Mouse (Mus musculus) intestine, embryonic 15.5 days (tissue): Measurements from ENCODE around the gene Nt5c2. TPM values are rescaled to one million over a fixed set of nuclear protein-coding genes. Genes with fewer than 3 reads are reported as not detected.

Experiments
- ATAC-seq: fragments of 200-750 bp; cut with Nextera tagmentation; 2 replicates; pipeline ENCODE4 v1.8.0; 2017; ENCODE audit warnings: moderate TSS enrichment, moderate library complexity
- H3K27ac ChIP-seq: fragments of 300-500 bp; sonication (generic); 2 replicates; pipeline ENCODE4 v1.5.1; 2015; ENCODE audit warnings: mild to moderate bottlenecking, inconsistent platforms
- H3K27me3 ChIP-seq: fragments of 300-500 bp; sonication (generic); replicated peaks from 2 replicates; pipeline ENCODE4 v1.6.1; 2015; ENCODE audit warnings: inconsistent platforms
- H3K36me3 ChIP-seq: fragments of 300-500 bp; sonication (generic); 2 replicates; pipeline ENCODE4 v1.6.1; 2015; ENCODE audit warnings: inconsistent platforms
- H3K4me1 ChIP-seq: fragments of 300-500 bp; sonication (generic); replicated peaks from 2 replicates; pipeline ENCODE4 v1.6.1; 2015; ENCODE audit warnings: inconsistent platforms
- H3K4me2 ChIP-seq: fragments of 300-500 bp; sonication (generic); replicated peaks from 2 replicates; pipeline ENCODE4 v1.6.1; 2015; ENCODE audit warnings: mild to moderate bottlenecking, inconsistent platforms
- H3K4me3 ChIP-seq: fragments of 300-500 bp; sonication (generic); replicated peaks from 2 replicates; pipeline ENCODE4 v1.5.1; 2015; ENCODE audit warnings: inconsistent platforms
- H3K9ac ChIP-seq: fragments of 300-500 bp; sonication (generic); 2 replicates; pipeline ENCODE4 v1.6.1; 2015; ENCODE audit warnings: inconsistent platforms
- H3K9me3 ChIP-seq: fragments of 300-500 bp; sonication (generic); 2 replicates; pipeline ENCODE4 v1.6.1; 2016; ENCODE audit warnings: inconsistent platforms
- WGBS: fragments of 180-500 bp; shearing (Covaris S2); methylation state at CpG from one replicate; pipeline ENCODE4 v1.1.7; 2015; 5-methylcytosine and 5-hydroxymethylcytosine counted together
- polyA plus RNA-seq: library from polyadenylated mRNA; unstranded; fragments of >200 nt; fragmentation: Nextera tagmentation; extraction: Ambion mirVana; gene quantifications from 2 replicates; pipeline ENCODE4 v1.2.1, GENCODE M21; 2015

The Nt5c2 gene
- 48.4 and 49.1 TPM in 2 replicates for polyA plus RNA-seq

DNA sequence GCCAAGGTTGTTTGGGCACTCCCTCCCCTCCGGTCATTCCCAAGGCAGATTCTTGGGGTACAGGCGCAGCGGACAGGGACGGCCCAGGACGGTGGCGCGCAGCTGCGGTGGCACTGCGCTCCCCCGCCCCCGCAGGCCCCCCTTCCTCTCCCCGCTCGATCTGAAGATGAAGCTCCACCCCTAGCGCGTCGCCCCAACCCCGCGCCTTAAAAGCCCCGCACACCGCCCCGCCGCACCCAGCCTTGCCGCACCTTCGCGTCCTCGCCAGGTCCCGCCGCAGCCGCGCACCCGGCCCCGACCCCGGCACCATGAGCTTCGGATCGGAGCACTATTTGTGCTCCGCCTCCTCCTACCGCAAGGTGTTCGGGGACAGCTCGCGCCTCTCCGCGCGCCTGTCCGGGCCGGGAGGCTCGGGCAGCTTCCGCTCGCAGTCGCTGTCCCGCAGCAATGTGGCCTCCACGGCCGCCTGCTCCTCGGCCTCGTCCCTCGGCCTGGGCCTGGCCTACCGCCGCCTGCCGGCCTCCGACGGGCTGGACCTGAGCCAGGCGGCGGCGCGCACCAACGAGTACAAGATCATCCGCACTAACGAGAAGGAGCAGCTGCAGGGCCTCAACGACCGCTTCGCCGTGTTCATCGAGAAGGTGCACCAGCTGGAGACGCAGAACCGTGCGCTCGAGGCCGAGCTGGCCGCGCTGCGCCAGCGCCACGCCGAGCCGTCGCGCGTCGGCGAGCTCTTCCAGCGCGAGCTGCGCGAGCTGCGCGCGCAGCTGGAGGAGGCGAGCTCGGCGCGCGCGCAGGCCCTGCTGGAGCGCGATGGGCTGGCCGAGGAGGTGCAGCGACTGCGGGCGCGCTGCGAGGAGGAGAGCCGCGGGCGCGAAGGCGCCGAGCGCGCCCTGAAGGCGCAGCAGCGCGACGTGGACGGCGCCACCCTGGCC, at the start of gene Nt5c2, which contains the start of gene Ina:
Gene Nt5c2, minus strand, starts transcription at position 707 of the 935 bp plus-strand sequence.
Gene Ina, plus strand, starts transcription at position 252 of the 935 bp plus-strand sequence.
- H3K9ac ChIP-seq = peak within 1 kb of the TSS; percentile 2; the same call in 1 of the 2 replicates
- peak within 1 kb of the TSS; percentile 37 for H3K4me3 ChIP-seq
- H3K27ac ChIP-seq = peak within 1 kb of the TSS; percentile 17; the same call in 1 of the 2 replicates
- H3K4me1 ChIP-seq = peaks cover 16% of the 10 kb centered on the region
- ATAC-seq = peak; percentile 92
- H3K4me2 ChIP-seq = peak within 1 kb of the TSS; percentile 93
- no peaks in the 10 kb centered on the region for H3K36me3 ChIP-seq
- peaks cover 57% of the 10 kb centered on the region for H3K27me3 ChIP-seq
- H3K9me3 ChIP-seq = no peaks in the 10 kb centered on the region
- WGBS = under 1% methylated on average over 122 of the region's 124 CpGs

- Histone ChIP-seq H3K9ac (no peak overlapping the region), H3K4me2 (no peak overlapping the region), H3K9me3 (no peaks in the 10 kb centered on the region), H3K27ac (no peak overlapping the region), H3K36me3 (no peaks in the 10 kb centered on the region), H3K27me3 (no peaks in the 10 kb centered on the region), H3K4me1 (no peaks in the 10 kb centered on the region), H3K4me3 (no peak overlapping the region)
- ATAC-seq = no peak
- 65% methylated on average over 1 of the region's 1 CpGs for WGBS
Measured at GRCm38 (mm10) chr19:47057684-47058083, 42.7 kb upstream of the Nt5c2 start.

DNA sequence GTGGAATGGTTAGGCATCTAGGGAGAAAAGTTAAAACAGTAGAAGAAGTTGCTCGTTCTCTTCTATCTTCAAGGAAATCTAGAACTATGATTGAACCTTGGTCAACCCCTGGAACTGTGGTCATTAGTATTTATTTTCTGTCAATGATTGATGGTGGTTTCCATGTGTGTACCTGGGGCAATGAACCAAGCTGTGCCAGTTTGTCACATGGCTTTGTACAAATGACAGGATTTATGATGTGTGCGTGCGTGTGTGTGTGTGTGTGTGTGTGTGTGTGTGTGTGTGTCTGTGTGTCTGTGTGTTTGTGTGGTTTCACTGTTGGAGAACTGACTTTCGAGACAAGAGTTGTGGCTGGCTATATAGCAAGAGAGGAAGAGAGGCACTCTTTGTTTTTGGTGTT, 38.5 kb upstream of the Nt5c2 start:
- Histone ChIP-seq H3K36me3 (no peaks in the 10 kb centered on the region), H3K4me2 (no peak overlapping the region), H3K4me1 (peaks cover 9% of the 10 kb centered on the region), H3K27me3 (no peaks in the 10 kb centered on the region), H3K9ac (no peak overlapping the region), H3K9me3 (no peaks in the 10 kb centered on the region), H3K4me3 (no peak overlapping the region), H3K27ac (peak overlapping the region; percentile 27; the same call in 1 of the 2 replicates)
- ATAC-seq = peak; percentile 69
- WGBS = 56% methylated on average over 4 of the region's 4 CpGs

- H3K9me3 ChIP-seq = no peaks in the 10 kb centered on the region
- ATAC-seq = no peak
- no peak overlapping the region for H3K9ac ChIP-seq
- no peaks in the 10 kb centered on the region for H3K27me3 ChIP-seq
- peaks cover 9% of the 10 kb centered on the region for H3K4me1 ChIP-seq
- WGBS = 73% methylated on average over 4 of the region's 4 CpGs
- H3K36me3 ChIP-seq = no peaks in the 10 kb centered on the region
- H3K4me3 ChIP-seq = no peak overlapping the region
- no peak overlapping the region for H3K27ac ChIP-seq
- no peak overlapping the region for H3K4me2 ChIP-seq
Measured at GRCm38 (mm10) chr19:47052927-47053326, 38.0 kb upstream of the Nt5c2 start.

DNA sequence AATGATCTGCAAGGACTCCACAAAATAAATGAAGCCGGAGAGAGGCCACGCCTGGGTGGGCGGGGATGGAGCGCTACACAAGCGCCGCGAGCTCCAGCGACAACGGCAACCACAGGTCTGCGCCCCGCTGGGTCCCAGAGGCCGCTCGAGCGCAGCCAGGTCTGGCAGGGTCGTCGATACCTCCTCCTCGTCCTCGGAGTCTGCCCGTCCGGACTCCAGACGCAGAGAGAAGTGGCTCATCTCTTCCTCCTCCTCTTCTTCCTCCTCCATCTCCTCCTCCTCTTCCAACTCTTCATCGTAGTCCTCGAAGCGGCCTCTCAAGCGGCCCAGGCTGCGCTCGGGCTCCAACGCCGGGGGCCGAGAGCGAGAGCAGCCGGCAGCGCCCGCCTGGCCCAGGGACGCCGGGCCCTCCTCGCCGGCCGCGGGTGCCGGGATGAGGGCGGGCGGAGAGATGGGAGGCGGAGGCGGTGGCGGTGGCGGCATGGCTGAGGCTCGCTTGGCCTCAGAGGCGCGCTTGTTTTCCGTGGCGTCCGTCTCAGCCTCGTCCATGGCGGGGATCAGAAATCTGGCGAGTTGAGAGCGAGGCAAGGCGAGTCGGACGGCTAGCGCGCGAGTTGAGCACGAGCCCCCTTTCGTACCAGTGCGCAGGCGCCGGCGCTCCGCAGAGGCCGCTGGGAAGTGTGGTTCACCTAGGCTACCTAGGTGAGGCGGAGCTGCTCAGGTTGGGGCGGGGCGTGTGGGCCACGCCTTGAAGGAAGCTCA, 35.5 kb upstream of the Nt5c2 start, which contains the start of gene Pcgf6:
Gene Pcgf6, minus strand, starts transcription at position 636 of the 762 bp plus-strand sequence.
- under 1% methylated on average over 75 of the region's 75 CpGs for WGBS
- Histone ChIP-seq H3K9ac (peak within 1 kb of the TSS; percentile 82), H3K27me3 (no peaks in the 10 kb centered on the region), H3K4me2 (peak within 1 kb of the TSS; percentile 65), H3K9me3 (no peaks in the 10 kb centered on the region), H3K4me1 (peaks cover 9% of the 10 kb centered on the region), H3K4me3 (peak within 1 kb of the TSS; percentile 84), H3K27ac (peak within 1 kb of the TSS; percentile 91), H3K36me3 (no peaks in the 10 kb centered on the region)
- peak; percentile 91 for ATAC-seq

- Histone ChIP-seq H3K4me1 (peaks cover 9% of the 10 kb centered on the region), H3K9ac (peak overlapping the region; percentile 82), H3K27me3 (no peaks in the 10 kb centered on the region), H3K4me3 (peak overlapping the region; percentile 84), H3K9me3 (no peaks in the 10 kb centered on the region), H3K27ac (no peak overlapping the region), H3K36me3 (no peaks in the 10 kb centered on the region), H3K4me2 (peak overlapping the region; percentile 65)
- ATAC-seq = no peak
- WGBS = 6% methylated on average over 7 of the region's 7 CpGs
Measured at GRCm38 (mm10) chr19:47049840-47050239, 34.9 kb upstream of the Nt5c2 start.

DNA sequence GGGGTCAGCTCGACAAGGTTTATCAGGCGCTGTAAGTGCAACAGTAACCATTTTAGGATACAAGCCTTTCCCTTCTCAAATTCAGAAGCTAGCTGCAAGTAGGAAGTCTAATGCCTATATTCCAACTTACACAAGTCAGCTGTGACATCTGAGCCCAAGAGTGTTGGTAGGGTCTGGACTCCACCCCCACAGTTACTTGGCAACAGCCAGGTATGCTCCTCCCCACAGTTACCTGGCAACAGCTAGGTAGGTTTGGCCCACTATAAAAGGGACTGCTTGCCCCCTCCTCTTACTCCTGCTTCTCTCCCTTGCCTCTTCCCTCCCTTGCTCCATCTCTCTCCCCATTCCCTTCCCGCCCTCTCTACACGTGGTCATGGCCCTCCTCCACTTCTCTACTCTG, 34.1 kb upstream of the Nt5c2 start:
- 54% methylated on average over 4 of the region's 4 CpGs for WGBS

GRCm38 (mm10) chr19:47047236-47047833, 32.4 kb upstream of the Nt5c2 start:
- Histone ChIP-seq H3K4me3 (no peak overlapping the region), H3K4me1 (peaks cover 9% of the 10 kb centered on the region), H3K27me3 (no peaks in the 10 kb centered on the region), H3K27ac (no peak overlapping the region), H3K36me3 (no peaks in the 10 kb centered on the region), H3K9me3 (no peaks in the 10 kb centered on the region), H3K9ac (no peak overlapping the region), H3K4me2 (no peak overlapping the region)
- no peak for ATAC-seq
- 86% methylated on average over 13 of the region's 13 CpGs for WGBS

More for the DNA sequence above, 34.1 kb upstream of the Nt5c2 start:
- no peak for ATAC-seq
- H3K9me3 ChIP-seq = no peaks in the 10 kb centered on the region
- H3K4me3 ChIP-seq = no peak overlapping the region
- H3K4me2 ChIP-seq = peak overlapping the region; percentile 65
- H3K4me1 ChIP-seq = peaks cover 9% of the 10 kb centered on the region
- no peak overlapping the region for H3K27ac ChIP-seq
- H3K36me3 ChIP-seq = no peaks in the 10 kb centered on the region
- H3K9ac ChIP-seq = no peak overlapping the region
- no peaks in the 10 kb centered on the region for H3K27me3 ChIP-seq

DNA sequence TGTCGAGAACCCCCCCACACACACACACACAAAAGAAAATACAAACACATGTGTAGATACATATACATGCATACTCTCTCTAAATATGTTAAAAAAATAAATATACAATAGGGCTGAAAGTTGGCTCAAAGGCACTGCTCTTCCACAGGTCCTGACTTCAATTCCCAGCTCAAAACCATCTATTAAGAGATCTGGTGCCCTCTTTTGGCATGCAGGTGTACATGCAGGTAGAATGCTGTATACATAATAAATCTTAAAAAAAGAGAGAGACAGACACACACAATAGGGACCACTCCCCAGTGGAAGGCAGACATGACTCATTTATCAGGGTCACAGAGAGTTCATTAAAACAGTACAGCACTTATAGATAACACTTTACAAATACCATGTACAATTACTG, 31.4 kb upstream of the Nt5c2 start:
- no peak for ATAC-seq
- H3K9ac ChIP-seq = no peak overlapping the region
- 93% methylated on average over 1 of the region's 1 CpGs for WGBS
- H3K27me3 ChIP-seq = no peaks in the 10 kb centered on the region
- no peaks in the 10 kb centered on the region for H3K36me3 ChIP-seq
- H3K27ac ChIP-seq = no peak overlapping the region
- H3K4me1 ChIP-seq = peaks cover 9% of the 10 kb centered on the region
- H3K4me3 ChIP-seq = no peak overlapping the region
- H3K9me3 ChIP-seq = no peaks in the 10 kb centered on the region
- H3K4me2 ChIP-seq = no peak overlapping the region

- H3K27ac ChIP-seq = no peak overlapping the region
- no peak overlapping the region for H3K4me2 ChIP-seq
- no peak overlapping the region for H3K4me3 ChIP-seq
- no peak overlapping the region for H3K9ac ChIP-seq
- no peaks in the 10 kb centered on the region for H3K4me1 ChIP-seq
- 85% methylated on average over 3 of the region's 3 CpGs for WGBS
- 0 out of 2 replicates have a peak, but pooled peaks cover 4% of the 10 kb centered on the region for H3K36me3 ChIP-seq
- ATAC-seq = no peak
- H3K9me3 ChIP-seq = no peaks in the 10 kb centered on the region
- no peaks in the 10 kb centered on the region for H3K27me3 ChIP-seq
Measured at GRCm38 (mm10) chr19:47043608-47044007, 28.7 kb upstream of the Nt5c2 start.

DNA sequence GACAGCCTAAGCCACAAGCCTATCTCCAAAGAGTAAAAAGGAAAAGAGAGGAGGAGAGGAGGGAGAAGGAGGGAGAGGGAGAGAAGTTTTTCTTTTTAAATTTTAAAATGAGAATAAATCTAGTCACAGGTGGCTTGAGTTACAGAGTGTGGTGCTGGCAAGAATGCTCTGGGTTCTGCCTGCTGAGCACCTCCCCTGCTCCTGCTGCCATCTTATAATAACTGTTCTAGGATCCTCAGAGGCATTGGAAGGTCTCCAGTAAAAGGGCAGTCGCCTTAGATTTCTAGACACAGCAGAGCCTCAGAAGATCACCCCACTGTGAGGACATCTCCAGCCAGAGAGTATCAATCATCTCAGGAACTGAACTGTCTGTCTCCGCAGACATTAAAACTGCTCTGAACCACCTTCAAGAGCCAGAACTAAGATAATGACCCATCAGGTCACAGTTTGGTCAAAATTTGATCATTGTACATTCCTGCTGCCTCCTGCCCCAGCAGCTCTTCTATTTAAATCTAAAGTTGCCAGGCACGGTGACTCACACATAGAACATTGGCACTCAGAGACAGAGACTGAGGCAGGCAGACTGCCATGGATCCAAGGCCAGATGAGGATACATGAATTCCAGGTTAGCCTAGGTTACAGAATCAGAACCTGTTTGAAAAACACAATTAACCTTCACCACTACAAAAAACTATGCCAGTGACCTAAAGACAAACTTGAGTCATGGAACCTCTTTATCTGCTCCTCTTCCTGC, 25.9 kb upstream of the Nt5c2 start:
- Histone ChIP-seq H3K9ac (no peak overlapping the region), H3K4me3 (no peak overlapping the region), H3K27ac (no peak overlapping the region), H3K9me3 (no peaks in the 10 kb centered on the region), H3K4me1 (no peaks in the 10 kb centered on the region), H3K27me3 (no peaks in the 10 kb centered on the region), H3K36me3 (0 out of 2 replicates have a peak, but pooled peaks cover 7% of the 10 kb centered on the region), H3K4me2 (no peak overlapping the region)
- WGBS = 86% methylated on average over 3 of the region's 3 CpGs
- no peak for ATAC-seq
